Mouse (Mus musculus) cortical plate, adult 2 months (tissue): ENCODE results near the gene Mcm3. TPM values are rescaled to one million over a fixed set of nuclear protein-coding genes. Genes with fewer than 3 reads are reported as not detected.

ENCODE experiments used
- H3K27ac ChIP-seq: fragments of 200-500 bp; 2 replicates; pipeline ENCODE4 v1.5.1; 2012; ENCODE audit warnings: low read length, control low read depth, inconsistent platforms; ENCODE audit not compliant: insufficient read depth
- H3K4me1 ChIP-seq: fragments of 200-500 bp; 2 replicates; pipeline ENCODE4 v1.6.1; 2011; ENCODE audit warnings: low read length; ENCODE audit not compliant: control insufficient read depth, insufficient read depth
- H3K4me3 ChIP-seq: fragments of 200-500 bp; 2 replicates; pipeline ENCODE4 v1.5.1; 2011; ENCODE audit warnings: mild to moderate bottlenecking, low read length, control low read depth; ENCODE audit not compliant: insufficient read depth
- CTCF ChIP-seq: fragments of 200-500 bp; IDR thresholded peaks from 2 replicates; pipeline ENCODE4 v1.5.1; 2011; ENCODE audit warnings: mild to moderate bottlenecking, control low read depth, low read length; ENCODE audit not compliant: insufficient read depth; ENCODE audit errors: extremely low read depth
- POLR2A ChIP-seq: fragments of 200-500 bp; IDR thresholded peaks from 2 replicates; pipeline ENCODE4 v1.6.1; 2011; ENCODE audit warnings: mild to moderate bottlenecking, low read length, control low read depth; ENCODE audit not compliant: insufficient read depth; ENCODE audit errors: extremely low read depth
- polyA plus RNA-seq: library from polyadenylated mRNA; depleted of rRNA; stranded (reverse); fragments of >200 nt; gene quantifications from 2 replicates; pipeline ENCODE4 v1.2.3, GENCODE M21; 2012

The Mcm3 gene
- polyA plus RNA-seq, 1 experiment = 3.3 TPM

DNA sequence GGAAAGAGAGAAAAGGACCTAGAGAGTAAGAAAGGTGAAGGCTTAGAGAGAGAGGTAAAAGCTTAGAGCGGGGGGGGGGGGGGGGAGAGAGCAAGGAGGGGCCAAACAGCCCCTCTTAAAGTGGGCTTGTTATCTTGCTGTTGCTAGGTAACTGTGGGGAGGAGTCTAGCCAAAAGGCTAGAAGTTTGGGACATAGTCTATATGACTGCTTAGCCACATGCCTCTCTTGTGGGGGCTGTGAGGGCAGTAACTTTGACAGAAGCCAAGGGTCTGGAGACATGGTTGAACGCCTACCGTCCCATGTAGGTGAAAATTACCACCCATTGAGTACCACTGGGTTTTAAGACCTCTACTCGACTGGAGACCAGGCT is 13.0 kb upstream of the Mcm3 start:
- no peak overlapping the region for H3K4me3 ChIP-seq
- no peak overlapping the region for H3K27ac ChIP-seq
- H3K4me1 ChIP-seq = no peaks in the 10 kb centered on the region
- TF ChIP-seq POLR2A = no peak
- no peak for TF ChIP-seq CTCF

DNA sequence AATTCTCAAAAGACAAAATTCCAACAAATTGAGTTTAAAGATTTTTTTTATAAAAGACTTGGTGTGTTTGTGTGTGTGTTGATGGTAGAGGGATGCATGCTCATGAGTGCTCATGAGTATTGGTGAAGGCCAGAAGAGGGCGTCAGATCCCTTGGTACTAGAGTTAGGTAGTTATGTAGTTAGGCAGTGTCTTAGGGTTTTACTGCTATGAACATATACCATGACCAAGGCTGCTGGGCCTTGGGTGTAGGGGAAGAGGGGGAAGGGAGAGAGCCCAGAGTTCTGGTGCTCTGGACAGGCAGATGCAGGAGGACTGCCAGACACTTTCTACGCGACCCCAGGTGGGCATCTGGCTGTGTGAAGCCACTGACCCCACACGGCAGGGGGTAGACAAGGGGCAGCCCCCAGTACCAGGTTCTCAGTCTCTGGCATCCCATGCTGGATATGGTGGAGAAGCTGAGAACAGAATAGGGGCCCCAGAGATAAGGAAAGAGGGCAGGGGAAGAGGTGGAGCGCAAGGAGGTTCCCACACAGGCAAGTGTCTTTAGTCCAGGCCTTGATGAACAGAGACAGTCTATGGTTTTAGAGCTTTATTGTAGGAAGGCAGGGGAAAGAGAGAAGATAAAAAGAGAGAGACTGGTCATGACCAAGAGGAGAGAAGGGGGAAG is 12.5 kb upstream of the Mcm3 start:
- no peaks in the 10 kb centered on the region for H3K4me1 ChIP-seq
- no peak overlapping the region for H3K4me3 ChIP-seq
- TF ChIP-seq POLR2A = no peak
- peak; percentile 46 for TF ChIP-seq CTCF
- no peak overlapping the region for H3K27ac ChIP-seq

DNA sequence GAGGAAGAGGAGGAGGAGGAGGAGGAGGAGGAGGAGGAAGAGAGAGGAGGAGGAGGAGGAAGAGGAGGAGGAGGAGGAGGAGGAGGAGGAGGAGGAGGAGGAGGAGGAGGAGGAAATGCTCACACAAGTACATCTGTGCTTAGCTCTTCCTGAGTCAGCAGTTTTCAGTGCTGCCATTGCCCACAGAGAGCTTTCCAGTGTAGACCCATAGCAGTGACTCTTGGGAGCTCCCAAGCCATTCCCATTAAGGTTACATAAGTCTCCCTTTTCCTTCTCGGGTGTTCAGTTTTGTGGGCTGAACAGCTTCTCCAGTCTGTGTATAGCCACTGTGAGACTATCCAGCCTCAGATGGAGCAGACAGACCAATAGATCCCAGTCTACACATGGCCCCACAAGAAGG is 10.4 kb upstream of the Mcm3 start:
- Histone ChIP-seq H3K27ac (no peak overlapping the region), H3K4me1 (no peaks in the 10 kb centered on the region), H3K4me3 (no peak overlapping the region)
- TF ChIP-seq POLR2A (no peak), CTCF (no peak)

DNA sequence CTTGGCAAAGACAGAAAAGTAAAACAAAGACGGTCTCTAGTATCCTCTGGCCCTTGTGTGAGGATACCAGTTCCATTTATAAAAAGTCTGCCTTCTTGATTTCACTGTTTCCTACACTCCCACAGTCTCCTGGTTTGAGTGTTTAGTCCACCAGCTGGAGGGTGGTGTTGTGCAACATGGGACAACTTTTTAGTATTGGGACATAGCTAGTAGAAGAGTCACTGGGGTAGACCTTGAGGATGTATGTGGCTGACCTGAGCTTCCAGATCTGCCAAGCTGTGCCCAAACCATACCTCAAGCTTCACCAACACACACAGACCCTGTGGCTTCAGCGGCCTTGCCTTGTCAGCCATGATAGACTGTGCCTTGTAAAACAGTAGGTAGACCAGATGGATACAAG is 7.9 kb upstream of the Mcm3 start:
- no peak overlapping the region for H3K27ac ChIP-seq
- no peak for TF ChIP-seq CTCF
- H3K4me1 ChIP-seq = no peaks in the 10 kb centered on the region
- no peak overlapping the region for H3K4me3 ChIP-seq

DNA sequence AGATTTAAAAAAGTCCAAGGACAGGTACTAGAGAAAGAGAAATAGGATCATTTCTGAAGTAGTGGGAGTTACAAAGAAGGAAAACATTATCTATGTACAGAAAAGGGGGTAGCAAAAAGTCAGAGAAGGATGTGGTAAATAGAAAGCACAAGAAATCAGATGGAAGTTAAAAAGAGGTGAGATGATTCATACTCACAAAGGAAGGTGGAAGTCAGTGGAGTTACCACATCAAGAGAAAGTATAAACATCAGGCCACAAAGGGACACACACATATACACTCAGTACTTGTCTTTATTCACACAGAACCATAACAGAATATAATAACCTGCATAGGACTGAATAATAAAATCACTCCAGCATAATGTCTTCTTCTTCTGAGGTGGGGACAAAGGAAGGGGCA is 4.9 kb upstream of the Mcm3 start:
- no peaks in the 10 kb centered on the region for H3K4me1 ChIP-seq
- TF ChIP-seq CTCF (no peak), POLR2A (no peak)
- no peak overlapping the region for H3K4me3 ChIP-seq
- H3K27ac ChIP-seq = no peak overlapping the region

DNA sequence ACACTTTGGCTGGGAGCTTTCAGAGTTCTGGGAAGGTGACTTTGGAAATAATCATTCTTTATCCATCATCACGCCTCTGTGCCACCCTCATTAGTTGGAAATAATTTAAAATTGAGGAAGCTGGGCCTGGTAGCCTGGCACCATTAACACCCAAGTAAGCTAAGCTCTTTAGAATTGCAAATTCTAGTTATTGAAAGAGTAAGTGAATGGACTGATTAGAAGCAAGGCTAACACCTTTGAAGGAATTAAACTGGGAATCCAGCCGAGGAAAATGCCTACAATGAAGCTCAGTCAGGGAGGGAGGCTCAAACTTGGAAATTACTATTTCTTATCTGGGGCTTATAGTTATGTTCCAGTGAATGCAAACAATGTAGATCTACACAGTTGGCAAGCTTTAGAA is 3.8 kb upstream of the Mcm3 start:
- H3K27ac ChIP-seq = no peak overlapping the region
- TF ChIP-seq POLR2A (no peak), CTCF (no peak)
- no peak overlapping the region for H3K4me3 ChIP-seq
- no peaks in the 10 kb centered on the region for H3K4me1 ChIP-seq

DNA sequence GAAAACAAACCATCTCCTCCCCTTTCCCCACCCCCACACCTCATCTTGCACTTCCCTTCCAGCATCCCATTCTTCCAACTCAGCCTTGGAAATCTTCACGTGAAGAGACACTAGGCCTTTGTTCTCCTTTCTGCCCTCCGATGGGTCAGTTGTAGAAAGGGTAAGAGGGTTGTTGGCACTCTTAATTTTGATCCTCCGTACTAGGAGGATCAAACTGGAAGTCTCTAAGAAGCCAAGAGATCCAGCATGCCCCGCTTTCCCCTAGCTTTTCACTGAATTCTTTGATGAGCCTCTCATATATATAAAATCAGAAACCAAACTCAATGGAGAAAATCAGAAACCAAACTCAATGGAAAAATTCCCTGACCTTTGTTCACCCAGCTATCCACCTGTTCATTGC is 3.4 kb upstream of the Mcm3 start:
- Histone ChIP-seq H3K27ac (no peak overlapping the region), H3K4me1 (no peaks in the 10 kb centered on the region), H3K4me3 (no peak overlapping the region)
- TF ChIP-seq POLR2A = no peak
- TF ChIP-seq CTCF = no peak

DNA sequence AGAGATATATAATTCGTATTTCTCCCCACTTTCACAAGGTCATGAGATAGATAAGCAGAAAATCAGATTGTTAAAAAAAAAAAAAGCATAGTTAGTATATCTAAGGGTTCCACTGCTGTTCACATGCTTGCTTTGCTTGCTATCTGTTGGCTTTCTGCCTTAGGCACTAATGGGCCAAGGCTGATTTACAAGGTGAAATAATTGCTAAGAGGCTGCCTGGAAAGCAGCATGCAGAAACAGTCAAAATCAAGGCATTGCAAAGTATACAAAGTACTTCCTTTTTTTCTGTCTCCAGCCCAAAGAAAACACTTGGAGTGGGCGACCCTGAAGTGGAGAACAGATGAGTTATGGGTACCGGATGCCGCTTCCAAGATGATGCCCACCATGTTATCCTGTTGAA is 847 bp upstream of the Mcm3 start:
- Histone ChIP-seq H3K27ac (no peak overlapping the region), H3K4me3 (no peak overlapping the region), H3K4me1 (no peaks in the 10 kb centered on the region)
- TF ChIP-seq POLR2A (no peak), CTCF (no peak)

DNA sequence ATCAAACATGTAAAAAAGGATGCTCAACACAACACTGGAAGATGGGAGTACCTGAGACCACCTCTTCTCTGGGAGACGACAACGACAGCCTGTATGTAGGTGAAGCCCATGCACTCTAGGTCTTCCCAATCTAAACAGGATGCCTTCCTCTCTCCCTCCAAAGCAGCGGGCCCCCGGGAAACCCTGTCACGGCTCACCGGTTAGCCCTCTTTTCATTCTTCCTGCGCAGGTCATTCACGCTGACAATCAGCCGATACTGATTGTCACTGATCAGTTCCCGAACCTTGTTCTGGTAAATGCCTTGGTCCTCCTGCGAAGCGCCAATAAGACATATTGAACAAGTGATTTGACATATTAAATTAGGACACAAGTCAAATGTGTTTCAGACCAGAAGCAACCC is 2.5 kb downstream of the Mcm3 start:
- H3K4me3 ChIP-seq = no peak overlapping the region
- TF ChIP-seq CTCF (no peak), POLR2A (no peak)
- H3K27ac ChIP-seq = no peak overlapping the region
- no peaks in the 10 kb centered on the region for H3K4me1 ChIP-seq

DNA sequence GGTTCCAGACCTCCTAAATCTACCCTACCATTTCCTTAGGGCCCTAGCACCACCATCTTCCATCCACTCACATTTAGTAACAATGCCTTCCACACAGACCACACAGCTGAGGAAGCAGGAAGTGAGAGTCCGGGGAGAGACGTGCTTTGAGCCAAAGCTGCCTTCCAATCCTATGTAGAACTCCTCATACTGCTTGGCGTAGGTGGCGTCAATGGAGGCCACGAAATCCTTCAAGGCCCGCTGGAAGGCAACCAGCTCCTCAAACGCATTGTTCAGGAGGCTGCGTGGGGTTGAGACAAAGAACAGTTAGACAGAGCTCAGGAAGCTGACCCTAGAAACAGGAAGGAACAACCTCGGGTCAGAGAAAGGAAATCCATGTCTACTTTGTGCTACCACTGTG is 2.9 kb downstream of the Mcm3 start:
- Histone ChIP-seq H3K4me3 (no peak overlapping the region), H3K4me1 (no peaks in the 10 kb centered on the region), H3K27ac (no peak overlapping the region)
- TF ChIP-seq CTCF (no peak), POLR2A (no peak)
